20 mouse cellular contexts compared by ENCODE assay signal in the genomic region with DNA sequence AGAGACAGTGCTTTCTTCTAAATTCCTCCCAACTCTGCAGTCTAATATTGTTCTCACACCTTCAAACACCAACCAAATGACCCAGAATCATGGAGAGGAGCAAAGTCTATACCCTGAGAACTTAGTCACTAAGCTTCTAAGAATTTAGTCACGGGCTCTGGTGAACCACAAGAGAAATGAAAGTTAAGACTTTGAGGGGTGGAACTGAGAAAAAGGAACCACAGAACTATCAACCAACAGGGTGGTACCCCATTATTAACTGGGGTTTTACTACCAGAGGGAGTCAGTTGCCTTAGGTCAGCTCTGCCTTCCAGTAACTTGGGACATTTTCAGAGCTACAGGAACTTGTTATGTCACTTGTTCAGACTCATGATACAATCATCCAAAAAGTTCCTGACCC. TPM values are rescaled to one million over a fixed set of nuclear protein-coding genes. Genes with fewer than 3 reads are reported as not detected.
DNase-seq lines count a peak whose midpoint lies in the region; ATAC-seq and TF ChIP-seq lines count a peak whose summit lies in the region.
"Had no signal": no experiment of that assay in that cellular context is flagged by ENCODE, and none has a peak within 500 bp of the region (broad histone marks: within the 10 kb centered on the region; RNA-seq: fewer than 3 reads in every experiment).

A gene (minus strand): TSS at position 140 of the 400 bp plus-strand sequence.

- H3K4me1 ChIP-seq in bone marrow macrophage, adult 2 months (ENCODE audit: control insufficient read depth, insufficient read depth, low read length), result peaks cover 20% of the 10 kb centered on the region
- H3K4me1 ChIP-seq: forebrain, embryonic 15.5 days; hindbrain, embryonic 10.5 days; limb, embryonic 15.5 days; neural tube, embryonic 12.5 days had no signal

- H3K27ac ChIP-seq in bone marrow macrophage, adult 2 months (ENCODE audit: insufficient read depth, low read depth, low read length), result peak within 1 kb of the TSS; percentile 80
- H3K27ac ChIP-seq: forebrain, embryonic 15.5 days; hindbrain, embryonic 10.5 days; limb, embryonic 15.5 days; neural tube, embryonic 12.5 days had no signal

- no peak for TF ChIP-seq CTCF in bone marrow macrophage, adult 2 months (IDR thresholded peaks at IDR 0.05; ENCODE audit: low read depth, low read length)

- DNase-seq in kidney, adult 9 months, result peak; percentile 4
- DNase-seq in kidney, adult 11 months, result no peak
- DNase-seq in B cell, adult 2 months, result peak; percentile 6 to 13
- no peak for DNase-seq in layer of hippocampus, adult 8-10 months (ENCODE audit: low spot score in 2 of 2)
- no peak for DNase-seq in frontal cortex, postnatal 10 days (ENCODE audit: low spot score in 2 of 2)
- no peak for DNase-seq in adrenal gland, adult (ENCODE audit: inconsistent age in 2 of 2, low spot score in 1 of 2)
- DNase-seq: adrenal gland, postnatal 25 days; cerebellum, adult 18-20 months; gastrocnemius, postnatal 10 days; midbrain, embryonic 14.5 days; retina, postnatal 1 day had no signal

- no peak for TF ChIP-seq POLR2A in bone marrow macrophage, adult 2 months (IDR thresholded peaks at IDR 0.05; ENCODE audit: borderline replicate concordance, low read depth, low read length)

- ATAC-seq in megakaryocyte progenitor cell, adult 5-6 weeks (replicated peaks; ENCODE audit: poor library complexity), result peak; percentile 74
- ATAC-seq: forebrain, embryonic 15.5 days; intestine, postnatal 0 days had no signal

- H3K4me3 ChIP-seq in bone marrow macrophage, adult 2 months (ENCODE audit: insufficient read depth, low read length), result no peak within 1 kb of the TSS
- H3K4me3 ChIP-seq: forebrain, embryonic 15.5 days; hindbrain, embryonic 10.5 days; limb, embryonic 15.5 days; neural tube, embryonic 12.5 days had no signal

RNA-seq across cellular contexts. Expression of the gene that starts here (rescaled TPM):
- 7.6 and 9.4 TPM in 2 replicates for polyA plus RNA-seq in bone marrow macrophage, adult 2 months (2012; ENCODE audit: insufficient read depth, insufficient read length, missing spikeins)
- 0.12 and 0.52 TPM in 2 replicates for total RNA-seq in megakaryocyte progenitor cell, adult 5-6 weeks (2015)
- total RNA-seq in megakaryocyte progenitor cell, adult 5-6 weeks (2017), result 0.29 and 1.0 TPM in 2 replicates
- total RNA-seq in layer of hippocampus, adult 8-10 months (2022), result under 1 TPM in 1 of 4 experiments, not detected in 3; 0.22 TPM
- total RNA-seq: adrenal gland, postnatal 25 days; gastrocnemius, postnatal 10 days; left cerebral cortex, adult 8-10 months had no signal
- polyA plus RNA-seq: forebrain, embryonic 15.5 days; heart, embryonic 11.5 days; hindbrain, embryonic 10.5 days; neural tube, embryonic 12.5 days had no signal

Comparison
In these comparisons a context has a peak if more than half of its experiments do, and no peak if none do; other contexts are left out.
1. DNase-seq: peak in kidney, adult 9 months (single experiment) and B cell, adult 2 months (2 of 2); none in kidney, adult 11 months (single experiment), layer of hippocampus, adult 8-10 months (0 of 2), frontal cortex, postnatal 10 days (0 of 2) and adrenal gland, adult (0 of 2).